Comparison of ENCODE assay signal across 14 mouse cellular contexts in the genomic region with DNA sequence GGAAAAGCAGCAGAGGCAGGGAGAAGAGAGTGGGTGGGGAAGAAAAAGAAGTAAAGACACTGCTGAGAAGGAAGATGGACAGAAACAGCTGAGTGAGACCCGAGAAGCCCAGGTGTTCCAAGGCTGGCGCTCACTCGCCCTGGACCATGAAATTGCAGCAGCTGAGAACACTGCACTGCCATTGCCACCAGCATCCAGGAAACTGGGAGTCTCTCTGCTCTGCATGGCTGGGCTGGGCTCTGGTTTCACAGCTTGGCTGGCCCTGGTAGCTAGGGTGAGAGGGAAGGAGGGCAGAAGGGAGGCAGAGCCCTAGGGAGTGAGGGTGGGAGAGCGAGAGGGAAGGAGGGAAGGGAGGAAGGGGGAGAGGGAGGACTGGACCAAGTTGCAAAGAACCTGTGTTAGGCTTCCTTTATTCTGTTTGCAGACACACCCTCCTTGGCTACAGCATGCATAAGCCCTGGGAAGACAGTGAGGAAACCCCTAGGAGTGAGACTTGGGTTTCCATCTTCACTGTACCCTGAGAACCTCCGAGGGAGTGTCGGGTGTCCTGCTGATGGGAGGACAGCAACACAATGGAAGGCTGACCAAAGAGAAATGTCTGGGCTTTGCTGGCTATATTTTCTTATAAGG. TPM values are rescaled to one million over a fixed set of nuclear protein-coding genes. Genes with fewer than 3 reads are reported as not detected.
DNase-seq lines count a peak whose midpoint lies in the region; ATAC-seq lines count a peak whose summit lies in the region.
"Had no signal": no experiment of that assay in that cellular context is flagged by ENCODE, and none has a peak within 500 bp of the region (broad histone marks: within the 10 kb centered on the region; RNA-seq: fewer than 3 reads in every experiment).

No protein-coding gene starts in this region.

- H3K27me3 ChIP-seq in hindbrain, embryonic 11.5 days (ENCODE audit: control insufficient read depth, insufficient read depth, low read length), result no peaks in the 10 kb centered on the region
- no peaks in the 10 kb centered on the region for H3K27me3 ChIP-seq in hindbrain, embryonic 16.5 days (replicated peaks; ENCODE audit: control insufficient read depth, insufficient read depth, low read length)
- 0 out of 2 replicates have a peak, but pooled peaks cover 2% of the 10 kb centered on the region for H3K27me3 ChIP-seq in embryonic facial prominence, embryonic 14.5 days (replicated peaks; ENCODE audit: control insufficient read depth, insufficient read depth, low read length)
- no peaks in the 10 kb centered on the region for H3K27me3 ChIP-seq in limb, embryonic 12.5 days
- H3K27me3 ChIP-seq: hindbrain, embryonic 15.5 days had no signal

- peak; percentile 19 for DNase-seq in hindbrain, embryonic 11.5 days (ENCODE audit: low spot score)
- DNase-seq in adipocyte (ENCODE audit: low spot score), result peak; percentile 18
- DNase-seq in embryonic facial prominence, embryonic 14.5 days (ENCODE audit: low spot score), result peak; percentile 88
- no peak for DNase-seq in adrenal gland, postnatal 14 days
- no peak for DNase-seq in right cerebral cortex, adult 18-20 months
- no peak for DNase-seq in lung, postnatal 10 days
- DNase-seq: lung, adult 2 months; right cerebral cortex, postnatal 25 days had no signal

- H3K4me1 ChIP-seq in hindbrain, embryonic 11.5 days (replicated peaks; ENCODE audit: control insufficient read depth, insufficient read depth, low read length), result no peaks in the 10 kb centered on the region
- peaks cover 2% of the 10 kb centered on the region; the same call in 1 of the 2 replicates for H3K4me1 ChIP-seq in hindbrain, embryonic 16.5 days (ENCODE audit: control insufficient read depth, insufficient read depth, low read depth, low read length)
- 0 out of 2 replicates have a peak, but pooled peaks cover 3% of the 10 kb centered on the region for H3K4me1 ChIP-seq in embryonic facial prominence, embryonic 14.5 days (ENCODE audit: control insufficient read depth, insufficient read depth, low read length)
- H3K4me1 ChIP-seq in limb, embryonic 12.5 days (replicated peaks), result peaks cover 12% of the 10 kb centered on the region
- H3K4me1 ChIP-seq: hindbrain, embryonic 15.5 days had no signal

- H3K4me3 ChIP-seq in hindbrain, embryonic 11.5 days (ENCODE audit: low read depth, low read length), result no peak overlapping the region
- H3K4me3 ChIP-seq in hindbrain, embryonic 16.5 days (ENCODE audit: low read length), result no peak overlapping the region
- H3K4me3 ChIP-seq in embryonic facial prominence, embryonic 14.5 days (ENCODE audit: low read depth, low read length), result no peak overlapping the region
- no peak overlapping the region for H3K4me3 ChIP-seq in limb, embryonic 12.5 days (replicated peaks)
- H3K4me3 ChIP-seq: hindbrain, embryonic 15.5 days; neural tube, embryonic 12.5 days had no signal

- no peak overlapping the region for H3K27ac ChIP-seq in hindbrain, embryonic 11.5 days (ENCODE audit: low read depth, low read length)
- H3K27ac ChIP-seq in hindbrain, embryonic 16.5 days (ENCODE audit: low read depth, low read length), result no peak overlapping the region
- no peak overlapping the region for H3K27ac ChIP-seq in embryonic facial prominence, embryonic 14.5 days (replicated peaks; ENCODE audit: low read depth, low read length)
- H3K27ac ChIP-seq in limb, embryonic 12.5 days, result 0 out of 2 replicates have a peak overlapping the region, but pooled peaks have one; percentile 17
- H3K27ac ChIP-seq: hindbrain, embryonic 15.5 days; neural tube, embryonic 12.5 days had no signal

- no peaks in the 10 kb centered on the region for H3K36me3 ChIP-seq in hindbrain, embryonic 11.5 days (ENCODE audit: control insufficient read depth, insufficient read depth, low read length)
- H3K36me3 ChIP-seq in hindbrain, embryonic 16.5 days (ENCODE audit: control insufficient read depth, insufficient read depth, low read length), result no peaks in the 10 kb centered on the region
- H3K36me3 ChIP-seq in embryonic facial prominence, embryonic 14.5 days (ENCODE audit: control insufficient read depth, insufficient read depth, low read length), result no peaks in the 10 kb centered on the region
- no peaks in the 10 kb centered on the region for H3K36me3 ChIP-seq in limb, embryonic 12.5 days
- H3K36me3 ChIP-seq: hindbrain, embryonic 15.5 days; neural tube, embryonic 12.5 days had no signal

- 30% methylated on average over 6 of the region's 6 CpGs for WGBS in hindbrain, embryonic 11.5 days
- WGBS in hindbrain, embryonic 16.5 days, result 22% methylated on average over 6 of the region's 6 CpGs
- WGBS in embryonic facial prominence, embryonic 14.5 days, result 37% methylated on average over 6 of the region's 6 CpGs
- 58% methylated on average over 6 of the region's 6 CpGs for WGBS in limb, embryonic 12.5 days

- no peaks in the 10 kb centered on the region for H3K9me3 ChIP-seq in hindbrain, embryonic 11.5 days (ENCODE audit: control insufficient read depth, low read length)
- H3K9me3 ChIP-seq in hindbrain, embryonic 16.5 days (ENCODE audit: control insufficient read depth, low read length), result no peaks in the 10 kb centered on the region
- H3K9me3 ChIP-seq in embryonic facial prominence, embryonic 14.5 days (ENCODE audit: control insufficient read depth, low read length), result no peaks in the 10 kb centered on the region
- H3K9me3 ChIP-seq in limb, embryonic 12.5 days, result no peaks in the 10 kb centered on the region
- H3K9me3 ChIP-seq: hindbrain, embryonic 15.5 days; neural tube, embryonic 12.5 days had no signal

- no peak; the same call in 1 of the 2 replicates for ATAC-seq in hindbrain, embryonic 11.5 days (ENCODE audit: low FRiP score)
- no peak for ATAC-seq in hindbrain, embryonic 16.5 days
- ATAC-seq in embryonic facial prominence, embryonic 14.5 days (ENCODE audit: low read depth), result peak; percentile 94
- ATAC-seq in limb, embryonic 12.5 days (ENCODE audit: insufficient number of reproducible peaks, insufficient read depth, low FRiP score, low TSS enrichment, low read depth), result peak; percentile 79
- ATAC-seq: forebrain, embryonic 14.5 days had no signal

- H3K9ac ChIP-seq in hindbrain, embryonic 11.5 days (ENCODE audit: low read depth, low read length), result 0 out of 2 replicates have a peak overlapping the region, but pooled peaks have one; percentile 8
- H3K9ac ChIP-seq in hindbrain, embryonic 16.5 days (ENCODE audit: low read depth, low read length), result no peak overlapping the region
- H3K9ac ChIP-seq in embryonic facial prominence, embryonic 14.5 days (ENCODE audit: low read depth, low read length), result no peak overlapping the region
- H3K9ac ChIP-seq in limb, embryonic 12.5 days (replicated peaks), result no peak overlapping the region
- H3K9ac ChIP-seq: hindbrain, embryonic 15.5 days; neural tube, embryonic 12.5 days had no signal

- no peak overlapping the region for H3K4me2 ChIP-seq in hindbrain, embryonic 11.5 days (replicated peaks; ENCODE audit: low read depth, low read length)
- no peak overlapping the region for H3K4me2 ChIP-seq in hindbrain, embryonic 16.5 days (ENCODE audit: low read length)
- H3K4me2 ChIP-seq in embryonic facial prominence, embryonic 14.5 days (ENCODE audit: low read depth, low read length), result no peak overlapping the region
- H3K4me2 ChIP-seq in limb, embryonic 12.5 days, result no peak overlapping the region
- H3K4me2 ChIP-seq: hindbrain, embryonic 15.5 days; midbrain, embryonic 11.5 days; neural tube, embryonic 12.5 days had no signal

RNA-seq across cellular contexts. Expression of gene Prr15, which starts 44.4 kb away (rescaled TPM):
- 0.36 and 0.86 TPM in 2 replicates for polyA plus RNA-seq in hindbrain, embryonic 11.5 days (2014; fragmentation: Nextera tagmentation; extraction: Ambion mirVana)
- 1.1 and 1.5 TPM in 2 replicates for polyA plus RNA-seq in hindbrain, embryonic 16.5 days (2015; fragmentation: Nextera tagmentation; extraction: Ambion mirVana)
- polyA plus RNA-seq in embryonic facial prominence, embryonic 14.5 days (2014; fragmentation: Nextera tagmentation; extraction: Ambion mirVana), result 2.7 and 4.5 TPM in 2 replicates
- 0.40 TPM in 1 of 2 replicates, not detected in the other for polyA plus RNA-seq in limb, embryonic 12.5 days (2016; fragmentation: Nextera tagmentation; extraction: Ambion mirVana)
- 3.9 and 4.6 TPM in 2 replicates for total RNA-seq in adrenal gland, postnatal 14 days (2021)

RNA-seq across cellular contexts. Expression of gene Wipf3, which starts 59.4 kb away (rescaled TPM):
- polyA plus RNA-seq in hindbrain, embryonic 11.5 days (2014; fragmentation: Nextera tagmentation; extraction: Ambion mirVana), result 0.63 and 0.83 TPM in 2 replicates
- polyA plus RNA-seq in hindbrain, embryonic 16.5 days (2015; fragmentation: Nextera tagmentation; extraction: Ambion mirVana), result 2.3 and 2.5 TPM in 2 replicates
- 1.5 and 1.7 TPM in 2 replicates for polyA plus RNA-seq in embryonic facial prominence, embryonic 14.5 days (2014; fragmentation: Nextera tagmentation; extraction: Ambion mirVana)
- 1.0 and 1.1 TPM in 2 replicates for polyA plus RNA-seq in limb, embryonic 12.5 days (2016; fragmentation: Nextera tagmentation; extraction: Ambion mirVana)
- total RNA-seq in adrenal gland, postnatal 14 days (2021), result 5.0 and 6.6 TPM in 2 replicates

Comparison
In these comparisons a context has a peak if more than half of its experiments do, and no peak if none do; other contexts are left out.
1. ATAC-seq: peak in embryonic facial prominence, embryonic 14.5 days (single experiment) and limb, embryonic 12.5 days (single experiment); none in hindbrain, embryonic 11.5 days (single experiment) and hindbrain, embryonic 16.5 days (single experiment).
2. DNase-seq: peak in hindbrain, embryonic 11.5 days (single experiment), adipocyte (single experiment) and embryonic facial prominence, embryonic 14.5 days (single experiment); none in adrenal gland, postnatal 14 days (single experiment), right cerebral cortex, adult 18-20 months (single experiment) and lung, postnatal 10 days (single experiment).